Comparison of ENCODE assay signal across 8 mouse cellular contexts in genomic region chr13:95323400-95323799, GRCm38 (mm10). TPM values are rescaled to one million over a fixed set of nuclear protein-coding genes. Genes with fewer than 3 reads are reported as not detected.
DNase-seq lines count a peak whose midpoint lies in the region; ATAC-seq and TF ChIP-seq lines count a peak whose summit lies in the region.

Zbed3 (plus strand) TSS chr13:95323612.

- H3K9me3 ChIP-seq in lung, postnatal 0 days (ENCODE audit: low read length) = no peaks in the 10 kb centered on the region
- no peaks in the 10 kb centered on the region for H3K9me3 ChIP-seq in hindbrain, embryonic 16.5 days (ENCODE audit: control insufficient read depth, low read length)
- H3K9me3 ChIP-seq in limb, embryonic 11.5 days (ENCODE audit: control insufficient read depth, low read length) = no peaks in the 10 kb centered on the region
- no peaks in the 10 kb centered on the region for H3K9me3 ChIP-seq in stomach, postnatal 0 days (ENCODE audit: control insufficient read depth, low read length)

- H3K4me1 ChIP-seq in lung, postnatal 0 days (ENCODE audit: insufficient read depth, low read depth, low read length) = peaks cover 11% of the 10 kb centered on the region
- no peaks in the 10 kb centered on the region for H3K4me1 ChIP-seq in embryonic fibroblast, embryonic 13.5 days (ENCODE audit: control insufficient read depth, insufficient read depth, low read length)
- H3K4me1 ChIP-seq in hindbrain, embryonic 16.5 days (ENCODE audit: control insufficient read depth, insufficient read depth, low read depth, low read length) = peaks cover 13% of the 10 kb centered on the region
- H3K4me1 ChIP-seq in limb, embryonic 11.5 days (ENCODE audit: control insufficient read depth, insufficient read depth, low read length) = peaks cover 9% of the 10 kb centered on the region
- peaks cover 4% of the 10 kb centered on the region; the same call in 1 of the 2 replicates for H3K4me1 ChIP-seq in stomach, postnatal 0 days (replicated peaks; ENCODE audit: control insufficient read depth, insufficient read depth)

- H3K27ac ChIP-seq in lung, postnatal 0 days (ENCODE audit: low read length) = peak within 1 kb of the TSS; percentile 97; the same call in 1 of the 2 replicates
- peak within 1 kb of the TSS; percentile 93 for H3K27ac ChIP-seq in embryonic fibroblast, embryonic 13.5 days (ENCODE audit: insufficient read depth, low read length)
- peak within 1 kb of the TSS; percentile 96 for H3K27ac ChIP-seq in hindbrain, embryonic 16.5 days (ENCODE audit: low read depth, low read length)
- H3K27ac ChIP-seq in limb, embryonic 11.5 days (replicated peaks; ENCODE audit: low read depth, low read length) = peak within 1 kb of the TSS; percentile 99
- H3K27ac ChIP-seq in stomach, postnatal 0 days (replicated peaks) = peak within 1 kb of the TSS; percentile 99

- H3K36me3 ChIP-seq in lung, postnatal 0 days (ENCODE audit: insufficient read depth, low read length) = no peaks in the 10 kb centered on the region
- H3K36me3 ChIP-seq in hindbrain, embryonic 16.5 days (ENCODE audit: control insufficient read depth, insufficient read depth, low read length) = no peaks in the 10 kb centered on the region
- no peaks in the 10 kb centered on the region for H3K36me3 ChIP-seq in limb, embryonic 11.5 days (ENCODE audit: control insufficient read depth, insufficient read depth, low read length)
- no peaks in the 10 kb centered on the region for H3K36me3 ChIP-seq in stomach, postnatal 0 days (ENCODE audit: control insufficient read depth, insufficient read depth, low read length)

- TF ChIP-seq CTCF in lung, postnatal 0 days (IDR thresholded peaks at IDR 0.05) = no peak
- no peak for TF ChIP-seq CTCF in embryonic fibroblast, embryonic 13.5 days (IDR thresholded peaks at IDR 0.05; ENCODE audit: borderline replicate concordance, insufficient read depth, low read length)
- no peak for TF ChIP-seq CTCF in stomach, postnatal 0 days (IDR thresholded peaks at IDR 0.05; ENCODE audit: low read depth)

- ATAC-seq in lung, postnatal 0 days = no peak
- ATAC-seq in hindbrain, embryonic 16.5 days = no peak
- ATAC-seq in limb, embryonic 11.5 days (ENCODE audit: insufficient number of reproducible peaks, low FRiP score, low TSS enrichment, low read depth) = no peak
- no peak for ATAC-seq in stomach, postnatal 0 days (ENCODE audit: low FRiP score, low TSS enrichment)

- no peak for TF ChIP-seq EP300 in lung, postnatal 0 days (IDR thresholded peaks at IDR 0.05)
- no peak for TF ChIP-seq EP300 in stomach, postnatal 0 days (optimal IDR thresholded peaks at IDR 0.05)

- H3K9ac ChIP-seq in lung, postnatal 0 days (replicated peaks; ENCODE audit: low read depth) = peak within 1 kb of the TSS; percentile 97
- H3K9ac ChIP-seq in hindbrain, embryonic 16.5 days (ENCODE audit: low read depth, low read length) = peak within 1 kb of the TSS; percentile 99
- H3K9ac ChIP-seq in limb, embryonic 11.5 days (ENCODE audit: low read length) = peak within 1 kb of the TSS; percentile 92
- peak within 1 kb of the TSS; percentile 99 for H3K9ac ChIP-seq in stomach, postnatal 0 days (ENCODE audit: low read length)

- H3K4me2 ChIP-seq in lung, postnatal 0 days (replicated peaks; ENCODE audit: low read depth, low read length) = peak within 1 kb of the TSS; percentile 94
- peak within 1 kb of the TSS; percentile 80 for H3K4me2 ChIP-seq in hindbrain, embryonic 16.5 days (ENCODE audit: low read length)
- H3K4me2 ChIP-seq in limb, embryonic 11.5 days (ENCODE audit: low read depth, severe bottlenecking) = peak within 1 kb of the TSS; percentile 72
- H3K4me2 ChIP-seq in stomach, postnatal 0 days (replicated peaks; ENCODE audit: low read depth) = peak within 1 kb of the TSS; percentile 97

- no peak for DNase-seq in lung, postnatal 0 days (ENCODE audit: low spot score)
- no peak for DNase-seq in lung, postnatal 25 days (ENCODE audit: low spot score)
- no peak for DNase-seq in limb, embryonic 11.5 days (ENCODE audit: low spot score)
- no peak for DNase-seq in stomach, postnatal 0 days (ENCODE audit: low spot score)
- DNase-seq in frontal cortex, postnatal 36 days (ENCODE audit: low spot score in 2 of 2) = no peak
- DNase-seq in cerebellum, adult 18-20 months = no peak

- no peak for TF ChIP-seq POLR2A in embryonic fibroblast, embryonic 13.5 days (IDR thresholded peaks at IDR 0.05; ENCODE audit: low read depth, low read length)

- WGBS in lung, postnatal 0 days = 88% methylated on average over 6 of the region's 6 CpGs
- 93% methylated on average over 6 of the region's 6 CpGs for WGBS in hindbrain, embryonic 16.5 days
- WGBS in limb, embryonic 11.5 days = 91% methylated on average over 6 of the region's 6 CpGs
- WGBS in stomach, postnatal 0 days = 89% methylated on average over 6 of the region's 6 CpGs

- no peaks in the 10 kb centered on the region for H3K27me3 ChIP-seq in lung, postnatal 0 days (replicated peaks; ENCODE audit: insufficient read depth, low read length)
- no peaks in the 10 kb centered on the region for H3K27me3 ChIP-seq in hindbrain, embryonic 16.5 days (replicated peaks; ENCODE audit: control insufficient read depth, insufficient read depth, low read length)
- no peaks in the 10 kb centered on the region for H3K27me3 ChIP-seq in limb, embryonic 11.5 days (ENCODE audit: control insufficient read depth, insufficient read depth, low read length)
- H3K27me3 ChIP-seq in stomach, postnatal 0 days (ENCODE audit: control insufficient read depth, insufficient read depth, low read length) = no peaks in the 10 kb centered on the region

- peak within 1 kb of the TSS; percentile 94 for H3K4me3 ChIP-seq in lung, postnatal 0 days (ENCODE audit: low read depth, low read length)
- peak within 1 kb of the TSS; percentile 73 for H3K4me3 ChIP-seq in embryonic fibroblast, embryonic 13.5 days (ENCODE audit: insufficient read depth, low read length)
- H3K4me3 ChIP-seq in hindbrain, embryonic 16.5 days (ENCODE audit: low read length) = peak within 1 kb of the TSS; percentile 97
- peak within 1 kb of the TSS; percentile 68 for H3K4me3 ChIP-seq in limb, embryonic 11.5 days (ENCODE audit: low read depth, low read length)
- peak within 1 kb of the TSS; percentile 95 for H3K4me3 ChIP-seq in stomach, postnatal 0 days (ENCODE audit: low read depth, low read length)

RNA-seq across cellular contexts. Expression of gene Zbed3, which starts in this region (rescaled TPM):
- 26.1 and 27.2 TPM in 2 replicates for polyA plus RNA-seq in lung, postnatal 0 days (2015; fragmentation: Nextera tagmentation; extraction: Ambion mirVana)
- polyA plus RNA-seq in embryonic fibroblast, embryonic 13.5 days (2011; ENCODE audit: insufficient read length, low read depth, missing spikeins) = 36.5 and 58.5 TPM in 2 replicates
- 33.1 and 34.1 TPM in 2 replicates for polyA plus RNA-seq in hindbrain, embryonic 16.5 days (2015; fragmentation: Nextera tagmentation; extraction: Ambion mirVana)
- 95.8 and 96.7 TPM in 2 replicates for polyA plus RNA-seq in limb, embryonic 11.5 days (2014; fragmentation: Nextera tagmentation; extraction: Ambion mirVana)
- polyA plus RNA-seq in stomach, postnatal 0 days (2015; fragmentation: Nextera tagmentation; extraction: Ambion mirVana) = 24.9 and 25.4 TPM in 2 replicates
